Mouse (Mus musculus) kidney, postnatal 4 days (tissue): ENCODE measurements at regions not wholly inside any gene's neighbourhood (a gene's known extent, or its start where the extent isn't known, plus 50 kb on each side); places are given as distances from the start of the nearest gene placed in this dataset.

Source experiments
- DNase-seq, 2 experiments: peaks; one replicate each; pipeline ENCODE4 v3.0.0; 2021; ENCODE audit warnings: mixed read lengths in 2 of 2

GRCm38 (mm10) chr7:40052255-40052654 lies 534.7 kb downstream of the Zfp619 start:
- peak; percentile 5 to 21 for DNase-seq

- DNase-seq = peak in 1 of 2 experiments; percentile 1
Measured at GRCm38 (mm10) chr7:40058836-40059235, 541.3 kb downstream of the Zfp619 start.

- DNase-seq = no peak
Measured at GRCm38 (mm10) chr7:40064631-40065030, 547.1 kb downstream of the Zfp619 start.

- no peak for DNase-seq
Measured at GRCm38 (mm10) chr7:40065526-40065925, 548.0 kb downstream of the Zfp619 start.

- DNase-seq = no peak
Measured at GRCm38 (mm10) chr7:40067378-40067777, 549.8 kb downstream of the Zfp619 start.

GRCm38 (mm10) chr7:40071313-40071712 lies 553.7 kb downstream of the Zfp619 start:
- no peak for DNase-seq

- DNase-seq = peak; percentile 24 to 28
Measured at GRCm38 (mm10) chr7:40072478-40072877, 554.9 kb downstream of the Zfp619 start.

GRCm38 (mm10) chr7:40086236-40086635 lies 568.7 kb downstream of the Zfp619 start:
- DNase-seq = peak; percentile 9 to 38

GRCm38 (mm10) chr7:40097094-40097493 lies 579.5 kb downstream of the Zfp619 start:
- no peak for DNase-seq

GRCm38 (mm10) chr7:40103057-40103945 lies 585.7 kb downstream of the Zfp619 start:
- DNase-seq = no peak

GRCm38 (mm10) chr7:40142906-40143305 lies 625.3 kb downstream of the Zfp619 start:
- peak; percentile 2 to 5 for DNase-seq

- no peak for DNase-seq
Measured at GRCm38 (mm10) chr7:40144431-40144830, 626.9 kb downstream of the Zfp619 start.

- DNase-seq = no peak
Measured at GRCm38 (mm10) chr7:40177570-40177969, 660.0 kb downstream of the Zfp619 start.

GRCm38 (mm10) chr7:40195366-40195765 lies 677.8 kb downstream of the Zfp619 start:
- DNase-seq = no peak

- no peak for DNase-seq
Measured at GRCm38 (mm10) chr7:40202615-40203014, 685.0 kb downstream of the Zfp619 start.

- no peak for DNase-seq
Measured at GRCm38 (mm10) chr7:40211956-40212355, 686.2 kb upstream of the Vstm2b start.

- DNase-seq = no peak
Measured at GRCm38 (mm10) chr7:40212576-40212975, 685.6 kb upstream of the Vstm2b start.

GRCm38 (mm10) chr7:40213646-40214045 lies 684.5 kb upstream of the Vstm2b start:
- no peak for DNase-seq

GRCm38 (mm10) chr7:40214395-40214794 lies 683.7 kb upstream of the Vstm2b start:
- DNase-seq = no peak

GRCm38 (mm10) chr7:40215271-40215670 lies 682.9 kb upstream of the Vstm2b start:
- DNase-seq = no peak

- no peak for DNase-seq
Measured at GRCm38 (mm10) chr7:40220549-40220948, 677.6 kb upstream of the Vstm2b start.

GRCm38 (mm10) chr7:40245188-40245587 lies 652.9 kb upstream of the Vstm2b start:
- DNase-seq = no peak

GRCm38 (mm10) chr7:40248521-40248920 lies 649.6 kb upstream of the Vstm2b start:
- no peak for DNase-seq

GRCm38 (mm10) chr7:40253486-40253885 lies 644.6 kb upstream of the Vstm2b start:
- no peak for DNase-seq
